Mouse (Mus musculus) adrenal gland, adult 2 months (tissue): ENCODE measurements around the gene Olfr305. TPM values are rescaled to one million over a fixed set of nuclear protein-coding genes. Genes with fewer than 3 reads are reported as not detected.
"Not testable (repeated sequence)": the region's sequence is repeated elsewhere in the genome, so short reads cannot be mapped to it uniquely, and the experiment has no call there.

Experiments
- DNase-seq: peaks from one replicate; pipeline ENCODE4 v3.0.0; 2021
- long read RNA-seq: library from polyadenylated mRNA; stranded (forward); transcript quantifications from one replicate; pipeline ENCODE4 v2.0.0, GENCODE M21; 2021
- polyA plus RNA-seq: library from polyadenylated mRNA; depleted of rRNA; stranded (reverse); fragments of >200 nt; gene quantifications from 2 replicates; pipeline ENCODE4 v1.2.3, GENCODE M21; 2012; rRNA removed
- total RNA-seq, 2 experiments: library from RNA; stranded (reverse); gene quantifications; 2 replicates each; pipeline ENCODE4 v1.2.3; 2021

The Olfr305 gene
- total RNA-seq (not detected), polyA plus RNA-seq (not detected in 2 replicates)
- long read RNA-seq: 0 reads

- no peak for DNase-seq
Measured at GRCm38 (mm10) chr7:86366828-86367227, at the start of gene Olfr305. TSS of gene Olfr305 (minus strand) at chr7:86366928.

GRCm38 (mm10) chr7:86403546-86403945 lies 36.8 kb upstream of the Olfr305 start, which contains the start of gene Olfr301:
TSS of gene Olfr301 (plus strand) at chr7:86403846.
- DNase-seq: no peak

- no peak for DNase-seq
Measured at GRCm38 (mm10) chr7:86397689-86398088, 31.0 kb upstream of the Olfr305 start, which contains the start of gene Olfr303. TSS of gene Olfr303 (minus strand) at chr7:86397789.

GRCm38 (mm10) chr7:86386558-86386957 lies 19.8 kb upstream of the Olfr305 start, which contains the start of gene Olfr304:
TSS of gene Olfr304 (minus strand) at chr7:86386658.
- no peak for DNase-seq

GRCm38 (mm10) chr7:86385769-86386168 lies 19.0 kb upstream of the Olfr305 start:
- no peak for DNase-seq

GRCm38 (mm10) chr7:86346296-86346695 lies 20.4 kb downstream of the Olfr305 start:
- not testable (repeated sequence) for DNase-seq

GRCm38 (mm10) chr7:86344253-86344652 lies 22.5 kb downstream of the Olfr305 start:
- no peak for DNase-seq

- no peak for DNase-seq
Measured at GRCm38 (mm10) chr7:86342881-86343565, 23.7 kb downstream of the Olfr305 start.

- DNase-seq: no peak
Measured at GRCm38 (mm10) chr7:86337486-86337885, 29.2 kb downstream of the Olfr305 start, which contains the start of gene Olfr307. TSS of gene Olfr307 (minus strand) at chr7:86337586.

GRCm38 (mm10) chr7:86325530-86325929 lies 41.2 kb downstream of the Olfr305 start, which contains the start of gene Olfr308:
TSS of gene Olfr308 (minus strand) at chr7:86325630.
- DNase-seq: no peak

- DNase-seq: no peak
Measured at GRCm38 (mm10) chr7:86321323-86321722, 45.4 kb downstream of the Olfr305 start.

- no peak for DNase-seq
Measured at GRCm38 (mm10) chr7:86313608-86314007, 53.1 kb downstream of the Olfr305 start, which contains the start of gene Olfr309. TSS of gene Olfr309 (minus strand) at chr7:86313708.

Other genes starting within 250 kb of the Olfr305 start
- gene Vmn2r75, start 195.2 kb downstream of the Olfr305 start, total RNA-seq: not detected
- gene Vmn2r75, start 195.2 kb downstream of the Olfr305 start, polyA plus RNA-seq: not detected in 2 replicates
- gene Vmn2r76, start 120.6 kb downstream of the Olfr305 start, total RNA-seq: not detected
- gene Vmn2r76, start 120.6 kb downstream of the Olfr305 start, polyA plus RNA-seq: not detected in 2 replicates
- gene Olfr310, start 89.8 kb downstream of the Olfr305 start, total RNA-seq: not detected
- not detected in 2 replicates for gene Olfr310, start 89.8 kb downstream of the Olfr305 start, polyA plus RNA-seq
- gene Olfr309, start 53.2 kb downstream of the Olfr305 start, total RNA-seq: not detected
- gene Olfr309, start 53.2 kb downstream of the Olfr305 start, polyA plus RNA-seq: not detected in 2 replicates
- gene Olfr308, start 41.3 kb downstream of the Olfr305 start, total RNA-seq: not detected
- gene Olfr308, start 41.3 kb downstream of the Olfr305 start, polyA plus RNA-seq: not detected in 2 replicates
- not detected for gene Olfr307, start 29.3 kb downstream of the Olfr305 start, total RNA-seq
- gene Olfr307, start 29.3 kb downstream of the Olfr305 start, polyA plus RNA-seq: not detected in 2 replicates
- not detected for gene Olfr304, start 19.7 kb upstream of the Olfr305 start, total RNA-seq
- gene Olfr304, start 19.7 kb upstream of the Olfr305 start, polyA plus RNA-seq: not detected in 2 replicates
- not detected for gene Olfr303, start 30.9 kb upstream of the Olfr305 start, total RNA-seq
- gene Olfr303, start 30.9 kb upstream of the Olfr305 start, polyA plus RNA-seq: not detected in 2 replicates
- not detected for gene Olfr301, start 36.9 kb upstream of the Olfr305 start, total RNA-seq
- not detected in 2 replicates for gene Olfr301, start 36.9 kb upstream of the Olfr305 start, polyA plus RNA-seq
- gene Olfr299, start 93.0 kb upstream of the Olfr305 start, total RNA-seq: not detected
- not detected in 2 replicates for gene Olfr299, start 93.0 kb upstream of the Olfr305 start, polyA plus RNA-seq
- gene Olfr298, start 125.6 kb upstream of the Olfr305 start, total RNA-seq: not detected
- gene Olfr298, start 125.6 kb upstream of the Olfr305 start, polyA plus RNA-seq: not detected in 2 replicates
- gene Olfr297, start 153.0 kb upstream of the Olfr305 start, total RNA-seq: not detected
- not detected in 2 replicates for gene Olfr297, start 153.0 kb upstream of the Olfr305 start, polyA plus RNA-seq
- not detected for gene Olfr295, start 216.9 kb upstream of the Olfr305 start, total RNA-seq
- gene Olfr295, start 216.9 kb upstream of the Olfr305 start, polyA plus RNA-seq: not detected in 2 replicates
- not detected for gene Olfr294, start 249.7 kb upstream of the Olfr305 start, total RNA-seq
- gene Olfr294, start 249.7 kb upstream of the Olfr305 start, polyA plus RNA-seq: not detected in 2 replicates